In the genomic region with DNA sequence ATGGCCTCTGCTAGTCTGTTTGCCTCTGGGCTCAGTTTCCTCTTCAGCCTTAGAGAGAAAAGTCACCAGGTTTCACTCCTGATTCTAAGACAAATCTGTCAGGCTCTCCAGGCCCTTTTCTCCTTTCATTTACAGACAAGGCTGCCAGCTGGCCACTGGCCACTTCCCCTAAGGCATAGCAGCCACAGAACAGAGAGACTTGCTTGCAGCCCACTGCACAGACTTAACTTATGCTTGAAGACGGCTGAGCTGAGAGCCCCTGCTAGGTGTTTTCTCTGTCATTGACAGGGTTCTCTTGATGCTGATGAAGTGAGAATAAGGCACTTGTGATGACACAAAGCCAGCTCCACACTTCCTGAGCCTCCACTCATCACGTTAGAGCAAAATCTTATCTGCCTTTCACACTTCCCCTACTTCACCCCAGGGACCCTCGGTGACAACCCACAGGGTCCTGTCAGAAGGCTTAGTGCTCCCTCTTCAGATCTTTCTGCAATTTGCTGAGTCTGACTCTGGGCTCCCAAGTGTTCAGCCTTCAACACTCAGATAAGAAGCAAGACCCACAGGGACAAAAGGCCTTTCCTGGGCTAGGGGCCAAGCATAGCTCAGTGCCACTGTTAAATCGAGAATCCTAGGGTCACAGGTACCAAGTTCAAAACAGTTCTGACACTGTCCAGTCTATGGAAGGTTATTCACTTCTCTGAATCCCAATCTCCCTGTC, we compare ENCODE assay signal across 14 mouse cellular contexts. TPM values are rescaled to one million over a fixed set of nuclear protein-coding genes. Genes with fewer than 3 reads are reported as not detected.
DNase-seq lines count a peak whose midpoint lies in the region; ATAC-seq and TF ChIP-seq lines count a peak whose summit lies in the region.
"Had no signal": no experiment of that assay in that cellular context is flagged by ENCODE, and none has a peak within 500 bp of the region (broad histone marks: within the 10 kb centered on the region; RNA-seq: fewer than 3 reads in every experiment).

No protein-coding gene starts in this region.

- no peaks in the 10 kb centered on the region for H3K27me3 ChIP-seq in forebrain, embryonic 14.5 days (replicated peaks; ENCODE audit: control insufficient read depth, insufficient read depth, low read length)
- H3K27me3 ChIP-seq in forebrain, embryonic 12.5 days, result no peaks in the 10 kb centered on the region
- H3K27me3 ChIP-seq in stomach, postnatal 0 days (ENCODE audit: control insufficient read depth, insufficient read depth, low read length), result no peaks in the 10 kb centered on the region
- H3K27me3 ChIP-seq: embryonic facial prominence, embryonic 13.5 days; limb, embryonic 12.5 days had no signal

- no peak overlapping the region for H3K4me3 ChIP-seq in forebrain, embryonic 14.5 days (ENCODE audit: low read depth, low read length)
- H3K4me3 ChIP-seq in forebrain, embryonic 12.5 days (replicated peaks), result no peak overlapping the region
- no peak overlapping the region for H3K4me3 ChIP-seq in stomach, postnatal 0 days (ENCODE audit: low read depth, low read length)
- H3K4me3 ChIP-seq: embryonic facial prominence, embryonic 13.5 days; limb, embryonic 12.5 days had no signal

- H3K27ac ChIP-seq in forebrain, embryonic 14.5 days (ENCODE audit: low read depth, low read length), result no peak overlapping the region
- H3K27ac ChIP-seq in forebrain, embryonic 12.5 days, result no peak overlapping the region
- H3K27ac ChIP-seq in stomach, postnatal 0 days (replicated peaks), result no peak overlapping the region
- H3K27ac ChIP-seq: embryonic facial prominence, embryonic 13.5 days; limb, embryonic 12.5 days had no signal

- ATAC-seq in forebrain, embryonic 14.5 days, result peak; percentile 46; the same call in 1 of the 2 replicates
- no peak for ATAC-seq in forebrain, embryonic 12.5 days (ENCODE audit: low FRiP score)
- ATAC-seq in stomach, postnatal 0 days (ENCODE audit: low FRiP score, low TSS enrichment), result no peak
- ATAC-seq: inflammation-experienced regulatory T-cells, adult 6 months had no signal

- 42% methylated on average over 4 of the region's 4 CpGs for WGBS in forebrain, embryonic 14.5 days
- 48% methylated on average over 4 of the region's 4 CpGs for WGBS in forebrain, embryonic 12.5 days
- 29% methylated on average over 4 of the region's 4 CpGs for WGBS in stomach, postnatal 0 days

- TF ChIP-seq EP300 in stomach, postnatal 0 days (optimal IDR thresholded peaks at IDR 0.05), result no peak

- peak; percentile 61 for DNase-seq in forebrain, embryonic 14.5 days (ENCODE audit: low spot score)
- peak; percentile 62 for DNase-seq in left cerebral cortex, postnatal 4 days
- no peak for DNase-seq in left cerebral cortex, adult 9 months (ENCODE audit: low spot score in 2 of 2)
- DNase-seq in adrenal gland, postnatal 36 days, result peak; percentile 45 to 48
- DNase-seq in lung, postnatal 36 days, result peak; percentile 46
- no peak for DNase-seq in embryo, embryonic 10.5 days (ENCODE audit: low spot score)
- DNase-seq in stomach, postnatal 0 days (ENCODE audit: low spot score), result no peak
- DNase-seq: cerebellum, adult 8-10 months; retina, postnatal 1 day; thymus, postnatal 36 days had no signal

- TF ChIP-seq CTCF in stomach, postnatal 0 days (IDR thresholded peaks at IDR 0.05; ENCODE audit: low read depth), result no peak

- no peaks in the 10 kb centered on the region for H3K4me1 ChIP-seq in forebrain, embryonic 14.5 days (ENCODE audit: control insufficient read depth, insufficient read depth, low read length)
- no peaks in the 10 kb centered on the region for H3K4me1 ChIP-seq in forebrain, embryonic 12.5 days
- H3K4me1 ChIP-seq in stomach, postnatal 0 days (replicated peaks; ENCODE audit: control insufficient read depth, insufficient read depth), result no peaks in the 10 kb centered on the region
- H3K4me1 ChIP-seq: embryonic facial prominence, embryonic 13.5 days; limb, embryonic 12.5 days had no signal

- no peaks in the 10 kb centered on the region for H3K36me3 ChIP-seq in forebrain, embryonic 14.5 days (ENCODE audit: control insufficient read depth, insufficient read depth, low read length)
- no peaks in the 10 kb centered on the region for H3K36me3 ChIP-seq in forebrain, embryonic 12.5 days (replicated peaks)
- H3K36me3 ChIP-seq in stomach, postnatal 0 days (ENCODE audit: control insufficient read depth, insufficient read depth, low read length), result peaks cover 3% of the 10 kb centered on the region; the same call in 1 of the 2 replicates
- H3K36me3 ChIP-seq: embryonic facial prominence, embryonic 13.5 days; limb, embryonic 12.5 days had no signal

- H3K9me3 ChIP-seq in forebrain, embryonic 14.5 days (replicated peaks; ENCODE audit: control insufficient read depth, low read length), result no peaks in the 10 kb centered on the region
- no peaks in the 10 kb centered on the region for H3K9me3 ChIP-seq in forebrain, embryonic 12.5 days
- H3K9me3 ChIP-seq in stomach, postnatal 0 days (ENCODE audit: control insufficient read depth, low read length), result no peaks in the 10 kb centered on the region
- H3K9me3 ChIP-seq: embryonic facial prominence, embryonic 13.5 days; limb, embryonic 12.5 days had no signal

- intact Hi-C loops in left cerebral cortex, postnatal 4 days (cut with DNase I), result no loop called here

- no peak overlapping the region for H3K4me2 ChIP-seq in forebrain, embryonic 14.5 days (ENCODE audit: low read length)
- H3K4me2 ChIP-seq in forebrain, embryonic 12.5 days, result no peak overlapping the region
- no peak overlapping the region for H3K4me2 ChIP-seq in stomach, postnatal 0 days (replicated peaks; ENCODE audit: low read depth)
- H3K4me2 ChIP-seq: embryonic facial prominence, embryonic 13.5 days; limb, embryonic 12.5 days had no signal

- no peak overlapping the region for H3K9ac ChIP-seq in forebrain, embryonic 14.5 days (ENCODE audit: low read length)
- H3K9ac ChIP-seq in forebrain, embryonic 12.5 days, result no peak overlapping the region
- H3K9ac ChIP-seq in stomach, postnatal 0 days (ENCODE audit: low read length), result no peak overlapping the region
- H3K9ac ChIP-seq: embryonic facial prominence, embryonic 13.5 days; limb, embryonic 12.5 days had no signal

RNA-seq across cellular contexts. Expression of a gene that starts 25.8 kb away (rescaled TPM):
- polyA plus RNA-seq in forebrain, embryonic 14.5 days (2014; fragmentation: Nextera tagmentation; extraction: Ambion mirVana), result 0.28 and 0.40 TPM in 2 replicates
- polyA plus RNA-seq in forebrain, embryonic 12.5 days (2016; fragmentation: Nextera tagmentation; extraction: Ambion mirVana), result 0.15 and 0.43 TPM in 2 replicates
- total RNA-seq in left cerebral cortex, postnatal 4 days (2021), result 1 to 10 TPM; 1.6 to 2.0 TPM
- 1 to 10 TPM; 4.4 to 6.9 TPM for total RNA-seq in adrenal gland, postnatal 36 days (2021)
- 202 and 245 TPM in 2 replicates for polyA plus RNA-seq in stomach, postnatal 0 days (2015; fragmentation: Nextera tagmentation; extraction: Ambion mirVana)

RNA-seq across cellular contexts. Expression of a gene that starts 51.8 kb away (rescaled TPM):
- polyA plus RNA-seq in forebrain, embryonic 14.5 days (2014; fragmentation: Nextera tagmentation; extraction: Ambion mirVana), result 216 and 234 TPM in 2 replicates
- 176 and 177 TPM in 2 replicates for polyA plus RNA-seq in forebrain, embryonic 12.5 days (2016; fragmentation: Nextera tagmentation; extraction: Ambion mirVana)
- total RNA-seq in left cerebral cortex, postnatal 4 days (2021), result 10 to 100 TPM; 56.9 to 58.6 TPM
- 10 to 100 TPM; 51.8 to 63.2 TPM for total RNA-seq in adrenal gland, postnatal 36 days (2021)
- 105 and 114 TPM in 2 replicates for polyA plus RNA-seq in stomach, postnatal 0 days (2015; fragmentation: Nextera tagmentation; extraction: Ambion mirVana)

Comparison
In these comparisons a context has a peak if more than half of its experiments do, and no peak if none do; other contexts are left out.
1. DNase-seq: peak in forebrain, embryonic 14.5 days (single experiment), left cerebral cortex, postnatal 4 days (single experiment), adrenal gland, postnatal 36 days (2 of 2) and lung, postnatal 36 days (single experiment); none in left cerebral cortex, adult 9 months (0 of 2), embryo, embryonic 10.5 days (single experiment) and stomach, postnatal 0 days (single experiment).
2. RNA of a gene that starts 25.8 kb away (polyA plus RNA-seq): 202 to 245 TPM in stomach, postnatal 0 days; 0.15 to 0.43 TPM in forebrain, embryonic 12.5 days and 0.28 to 0.40 TPM in forebrain, embryonic 14.5 days; every median in the first group is over 100 times any median in the second.